Mouse (Mus musculus) spleen, adult 2 months (tissue): ENCODE data around the gene Ldb1.

Experiments used
- CTCF ChIP-seq: fragments of 200-500 bp; IDR thresholded peaks from 2 replicates; pipeline ENCODE4 v1.5.1; 2011; ENCODE audit warnings: mild to moderate bottlenecking, inconsistent platforms; ENCODE audit not compliant: insufficient read depth, insufficient read length, insufficient replicate concordance; ENCODE audit errors: extremely low read depth
- POLR2A ChIP-seq: fragments of 200-500 bp; IDR thresholded peaks from 2 replicates; pipeline ENCODE4 v1.6.1; 2011; ENCODE audit warnings: low read depth, low read length, inconsistent platforms

DNA sequence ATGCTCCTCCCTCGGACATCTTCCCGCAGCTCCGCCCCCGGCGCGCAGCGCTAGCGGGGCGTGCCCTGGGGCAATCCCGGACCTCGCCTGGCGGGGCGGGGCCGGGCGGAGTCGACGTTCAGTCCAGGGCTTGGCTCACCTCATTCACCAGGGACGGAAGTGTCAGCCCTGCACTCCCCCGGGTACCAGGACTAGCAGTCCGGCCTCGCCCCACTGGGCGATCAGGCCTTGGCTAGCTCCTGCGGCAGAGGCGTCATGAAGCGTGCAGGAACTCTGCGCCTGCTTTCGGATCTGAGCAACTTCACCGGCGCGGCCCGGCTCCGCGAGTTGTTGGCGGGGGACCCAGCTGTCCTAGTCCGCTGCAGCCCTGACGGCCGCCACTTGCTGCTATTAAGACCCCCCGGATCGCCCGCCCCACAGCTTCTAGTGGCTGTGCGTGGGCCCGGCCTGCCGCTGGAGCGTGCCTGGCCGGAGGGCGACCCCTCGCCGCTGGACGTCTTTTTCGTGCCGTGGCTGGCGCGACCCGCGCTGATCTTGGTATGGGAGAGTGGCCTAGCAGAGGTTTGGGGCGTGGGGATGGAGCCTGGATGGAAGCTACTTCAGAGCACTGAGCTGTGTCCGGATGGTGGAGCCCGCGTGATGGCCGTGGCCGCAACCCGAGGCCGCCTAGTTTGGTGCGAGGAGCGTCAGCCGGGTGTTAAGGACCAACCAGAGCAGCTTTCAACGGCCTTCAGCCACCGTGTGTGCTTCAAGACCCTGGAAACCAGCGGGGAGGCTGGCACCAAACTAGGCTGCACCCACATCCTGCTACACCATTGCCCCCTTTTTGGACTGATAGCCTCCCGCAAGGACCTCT lies 41.4 kb downstream of the Ldb1 start, which contains the start of gene Hps6:
- TF ChIP-seq CTCF (no peak), POLR2A (peak; percentile 78)
